Mouse (Mus musculus) gastrocnemius, postnatal 25 days (tissue): ENCODE measurements around the gene Triml2. TPM values are rescaled to one million over a fixed set of nuclear protein-coding genes. Genes with fewer than 3 reads are reported as not detected.

Source experiments
- DNase-seq: peaks from one replicate; pipeline ENCODE4 v3.0.0; 2022
- long read RNA-seq, 2 experiments: library from polyadenylated mRNA; stranded (forward); transcript quantifications; one replicate each; pipeline ENCODE4 v2.0.0; 2021
- total RNA-seq, 2 experiments: library from RNA; stranded (reverse); gene quantifications; 1 replicate in 1 of 2; 2 replicates in 1 of 2; pipeline ENCODE4 v1.2.3; 2021

Triml2 gene
- total RNA-seq, result not detected
- long read RNA-seq, experiment 1, result 0 reads
- long read RNA-seq, experiment 2, result 0 reads

GRCm38 (mm10) chr8:43180054-43180690 is at the start of gene Triml2:
Triml2 (plus strand) TSS chr8:43180541.
- DNase-seq, result no peak

GRCm38 (mm10) chr8:43141386-43141785 is 39.0 kb upstream of the Triml2 start, which contains the start of gene Triml1:
Triml1 (minus strand) TSS chr8:43141486.
- no peak for DNase-seq

- no peak for DNase-seq
These were observed 31.0 kb upstream of the Triml2 start for GRCm38 (mm10) chr8:43149307-43149706.

- DNase-seq, result no peak
These were observed 17.1 kb upstream of the Triml2 start for GRCm38 (mm10) chr8:43163255-43163654.

GRCm38 (mm10) chr8:43164453-43164852 is 15.9 kb upstream of the Triml2 start:
- DNase-seq, result no peak

- no peak for DNase-seq
These were observed 12.3 kb upstream of the Triml2 start for GRCm38 (mm10) chr8:43168083-43168482.

- no peak for DNase-seq
These were observed 11.0 kb upstream of the Triml2 start for GRCm38 (mm10) chr8:43169249-43169755.

- DNase-seq, result no peak
These were observed 3.4 kb upstream of the Triml2 start for GRCm38 (mm10) chr8:43176766-43177486.

GRCm38 (mm10) chr8:43178263-43178662 is 2.1 kb upstream of the Triml2 start:
- no peak for DNase-seq

- no peak for DNase-seq
These were observed 1.2 kb upstream of the Triml2 start for GRCm38 (mm10) chr8:43179189-43179588.

- no peak for DNase-seq
These were observed 1.9 kb downstream of the Triml2 start for GRCm38 (mm10) chr8:43182281-43182680.

GRCm38 (mm10) chr8:43215554-43215953 is 35.2 kb downstream of the Triml2 start:
- no peak for DNase-seq

GRCm38 (mm10) chr8:43243326-43243725 is 63.0 kb downstream of the Triml2 start:
- no peak for DNase-seq

Other genes starting within 250 kb of the Triml2 start
- gene Triml1, start 39.1 kb upstream of the Triml2 start, total RNA-seq, result not detected
- gene Zfp42, start 126.4 kb downstream of the Triml2 start, total RNA-seq, result not detected